Mouse (Mus musculus): ENCODE data around the gene Ttn. TPM values are rescaled to one million over a fixed set of nuclear protein-coding genes. Genes with fewer than 3 reads are reported as not detected.

Ttn gene
- polyA plus RNA-seq, 1 experiment from 2014 or later = 2.5 TPM

- no peak for ATAC-seq (ENCODE audit: low FRiP score)
- Histone ChIP-seq H3K9ac (no peak overlapping the region), H3K4me1 (replicated peaks) (no peaks in the 10 kb centered on the region), H3K4me2 (no peak overlapping the region), H3K4me3 (no peak overlapping the region), H3K9me3 (peaks cover 43% of the 10 kb centered on the region), H3K27ac (no peak overlapping the region), H3K36me3 (peaks cover 7% of the 10 kb centered on the region), H3K27me3 (no peaks in the 10 kb centered on the region)
- 95% methylated on average over 21 of the region's 21 CpGs for WGBS
Observed at GRCm38 (mm10) chr2:76749341-76750110, 232.8 kb downstream of the Ttn start.

GRCm38 (mm10) chr2:76748696-76749095, 233.7 kb downstream of the Ttn start:
- ATAC-seq (ENCODE audit: low FRiP score) = no peak
- no peak overlapping the region for H3K4me2 ChIP-seq
- H3K4me1 ChIP-seq (replicated peaks) = no peaks in the 10 kb centered on the region
- no peak overlapping the region for H3K9ac ChIP-seq
- no peak overlapping the region for H3K4me3 ChIP-seq
- 92% methylated on average over 14 of the region's 14 CpGs for WGBS
- no peaks in the 10 kb centered on the region for H3K27me3 ChIP-seq
- peaks cover 50% of the 10 kb centered on the region for H3K9me3 ChIP-seq
- no peak overlapping the region for H3K27ac ChIP-seq
- H3K36me3 ChIP-seq = peaks cover 7% of the 10 kb centered on the region

GRCm38 (mm10) chr2:76719650-76720049, 262.7 kb downstream of the Ttn start:
- peaks cover 67% of the 10 kb centered on the region for H3K36me3 ChIP-seq
- 94% methylated on average over 14 of the region's 14 CpGs for WGBS
- H3K9me3 ChIP-seq = peaks cover 47% of the 10 kb centered on the region
- H3K27ac ChIP-seq = no peak overlapping the region
- no peak for ATAC-seq (ENCODE audit: low FRiP score)
- no peak overlapping the region for H3K4me3 ChIP-seq
- no peaks in the 10 kb centered on the region for H3K4me1 ChIP-seq (replicated peaks)
- H3K4me2 ChIP-seq = no peak overlapping the region
- H3K27me3 ChIP-seq = no peaks in the 10 kb centered on the region
- no peak overlapping the region for H3K9ac ChIP-seq

- Histone ChIP-seq H3K4me3 (no peak overlapping the region), H3K9ac (no peak overlapping the region), H3K4me2 (no peak overlapping the region), H3K27ac (no peak overlapping the region), H3K27me3 (no peaks in the 10 kb centered on the region), H3K4me1 (replicated peaks) (no peaks in the 10 kb centered on the region), H3K36me3 (peaks cover 86% of the 10 kb centered on the region), H3K9me3 (peaks cover 62% of the 10 kb centered on the region)
- WGBS = 77% methylated on average over 8 of the region's 8 CpGs
- no peak for ATAC-seq (ENCODE audit: low FRiP score)
Observed at GRCm38 (mm10) chr2:76714984-76715383, 267.4 kb downstream of the Ttn start.

GRCm38 (mm10) chr2:76708512-76708911, 273.8 kb downstream of the Ttn start:
- Histone ChIP-seq H3K4me3 (no peak overlapping the region), H3K27me3 (no peaks in the 10 kb centered on the region), H3K4me1 (replicated peaks) (no peaks in the 10 kb centered on the region), H3K36me3 (peaks cover 49% of the 10 kb centered on the region), H3K4me2 (no peak overlapping the region), H3K9ac (no peak overlapping the region), H3K9me3 (peaks cover 41% of the 10 kb centered on the region), H3K27ac (no peak overlapping the region)
- ATAC-seq (ENCODE audit: low FRiP score) = no peak
- 93% methylated on average over 3 of the region's 3 CpGs for WGBS

GRCm38 (mm10) chr2:76705655-76706054, 276.7 kb downstream of the Ttn start:
- Histone ChIP-seq H3K27me3 (no peaks in the 10 kb centered on the region), H3K27ac (no peak overlapping the region), H3K9ac (no peak overlapping the region), H3K4me1 (replicated peaks) (no peaks in the 10 kb centered on the region), H3K36me3 (peaks cover 36% of the 10 kb centered on the region), H3K9me3 (peaks cover 14% of the 10 kb centered on the region; the same call in 1 of the 2 replicates), H3K4me2 (no peak overlapping the region), H3K4me3 (no peak overlapping the region)
- WGBS = 87% methylated on average over 13 of the region's 13 CpGs
- ATAC-seq (ENCODE audit: low FRiP score) = no peak

GRCm38 (mm10) chr2:76702751-76703150, 279.6 kb downstream of the Ttn start:
- no peak overlapping the region for H3K9ac ChIP-seq
- WGBS = 85% methylated on average over 5 of the region's 5 CpGs
- H3K27ac ChIP-seq = no peak overlapping the region
- H3K9me3 ChIP-seq = no peaks in the 10 kb centered on the region
- no peak overlapping the region for H3K4me2 ChIP-seq
- no peaks in the 10 kb centered on the region for H3K27me3 ChIP-seq
- H3K36me3 ChIP-seq = peaks cover 20% of the 10 kb centered on the region
- H3K4me1 ChIP-seq (replicated peaks) = no peaks in the 10 kb centered on the region
- no peak for ATAC-seq (ENCODE audit: low FRiP score)
- no peak overlapping the region for H3K4me3 ChIP-seq

GRCm38 (mm10) chr2:76702188-76702587, 280.2 kb downstream of the Ttn start:
- Histone ChIP-seq H3K27me3 (no peaks in the 10 kb centered on the region), H3K4me1 (replicated peaks) (no peaks in the 10 kb centered on the region), H3K4me2 (no peak overlapping the region), H3K9me3 (no peaks in the 10 kb centered on the region), H3K27ac (no peak overlapping the region), H3K9ac (no peak overlapping the region), H3K4me3 (no peak overlapping the region), H3K36me3 (peaks cover 26% of the 10 kb centered on the region)
- WGBS = 85% methylated on average over 3 of the region's 3 CpGs
- no peak for ATAC-seq (ENCODE audit: low FRiP score)

- no peak overlapping the region for H3K4me3 ChIP-seq
- H3K9me3 ChIP-seq = no peaks in the 10 kb centered on the region
- H3K27ac ChIP-seq = no peak overlapping the region
- no peak overlapping the region for H3K9ac ChIP-seq
- no peak overlapping the region for H3K4me2 ChIP-seq
- 92% methylated on average over 6 of the region's 6 CpGs for WGBS
- no peaks in the 10 kb centered on the region for H3K27me3 ChIP-seq
- no peaks in the 10 kb centered on the region for H3K4me1 ChIP-seq (replicated peaks)
- no peak for ATAC-seq (ENCODE audit: low FRiP score)
- H3K36me3 ChIP-seq = peaks cover 66% of the 10 kb centered on the region
Observed at GRCm38 (mm10) chr2:76695290-76695689, 287.1 kb downstream of the Ttn start.

- ATAC-seq (ENCODE audit: low FRiP score) = no peak
- Histone ChIP-seq H3K4me3 (no peak overlapping the region), H3K27ac (no peak overlapping the region), H3K4me2 (no peak overlapping the region), H3K9me3 (no peaks in the 10 kb centered on the region), H3K36me3 (peaks cover 66% of the 10 kb centered on the region), H3K9ac (no peak overlapping the region), H3K4me1 (replicated peaks) (no peaks in the 10 kb centered on the region), H3K27me3 (no peaks in the 10 kb centered on the region)
- WGBS = 82% methylated on average over 5 of the region's 5 CpGs
Observed at GRCm38 (mm10) chr2:76693765-76694164, 288.6 kb downstream of the Ttn start.

- Histone ChIP-seq H3K9me3 (no peaks in the 10 kb centered on the region), H3K4me3 (no peak overlapping the region), H3K9ac (no peak overlapping the region), H3K27me3 (no peaks in the 10 kb centered on the region), H3K4me1 (replicated peaks) (no peaks in the 10 kb centered on the region), H3K4me2 (no peak overlapping the region), H3K36me3 (peaks cover 83% of the 10 kb centered on the region), H3K27ac (no peak overlapping the region)
- no peak for ATAC-seq (ENCODE audit: low FRiP score)
- 93% methylated on average over 12 of the region's 12 CpGs for whole genome bisulfite sequencing
Observed at GRCm38 (mm10) chr2:76690436-76691204, 291.7 kb downstream of the Ttn start.

GRCm38 (mm10) chr2:76688162-76688561, 294.2 kb downstream of the Ttn start:
- Histone ChIP-seq H3K27me3 (no peaks in the 10 kb centered on the region), H3K27ac (no peak overlapping the region), H3K4me1 (replicated peaks) (no peaks in the 10 kb centered on the region), H3K4me2 (no peak overlapping the region), H3K4me3 (no peak overlapping the region), H3K9me3 (no peaks in the 10 kb centered on the region), H3K9ac (no peak overlapping the region), H3K36me3 (peaks cover 80% of the 10 kb centered on the region)
- WGBS = 70% methylated on average over 7 of the region's 7 CpGs
- no peak for ATAC-seq (ENCODE audit: low FRiP score)

- Histone ChIP-seq H3K9ac (no peak overlapping the region), H3K4me3 (no peak overlapping the region), H3K36me3 (peaks cover 80% of the 10 kb centered on the region), H3K27ac (no peak overlapping the region), H3K4me1 (replicated peaks) (no peaks in the 10 kb centered on the region), H3K4me2 (no peak overlapping the region), H3K27me3 (no peaks in the 10 kb centered on the region), H3K9me3 (no peaks in the 10 kb centered on the region)
- ATAC-seq (ENCODE audit: low FRiP score) = no peak
- 93% methylated on average over 3 of the region's 3 CpGs for WGBS
Observed at GRCm38 (mm10) chr2:76687608-76688007, 294.7 kb downstream of the Ttn start.
